Mouse (Mus musculus): ENCODE data around the gene Gpr35. TPM values are rescaled to one million over a fixed set of nuclear protein-coding genes. Genes with fewer than 3 reads are reported as not detected.

Gpr35 gene
- total RNA-seq (2021) = under 1 TPM; 0.18 to 0.48 TPM

DNA sequence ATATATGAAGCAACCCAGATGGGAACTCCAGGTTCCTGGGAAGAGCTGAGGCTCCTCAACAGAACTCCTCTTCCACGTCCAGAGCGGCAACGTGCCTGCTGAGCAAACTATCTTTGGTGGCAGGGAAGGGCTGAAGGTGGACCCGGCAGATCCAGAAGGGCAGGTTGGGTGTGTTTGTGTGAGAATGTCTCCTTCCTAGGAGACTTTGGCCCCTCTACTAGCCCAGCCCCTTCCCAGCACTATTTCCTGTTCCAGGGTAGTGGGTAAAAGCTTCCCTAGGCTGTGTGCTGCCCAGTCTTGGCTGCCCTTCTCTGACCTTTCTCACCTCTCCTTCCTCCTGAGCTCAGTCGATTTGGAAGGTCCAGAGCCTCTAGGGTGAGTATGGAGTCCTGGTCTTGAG is at the start of gene Gpr35:
Gpr35 (plus strand) TSS at position 259 of the 400 bp plus-strand sequence.
- intact Hi-C loops (cut with DNase I) = no loop called here
- DNase-seq (ENCODE audit: low spot score in 2 of 2) = no peak

GRCm38 (mm10) chr1:92902786-92903185 is 47.9 kb upstream of the Gpr35 start, which contains the start of gene Ankmy1:
Ankmy1 (minus strand) TSS chr1:92902906.
- DNase-seq (ENCODE audit: low spot score in 2 of 2) = peak; percentile 73 to 76
- intact Hi-C loops (cut with DNase I) = no loop called here

- DNase-seq (ENCODE audit: low spot score in 2 of 2) = peak in 1 of 2 experiments; percentile 76
- intact Hi-C loops (cut with DNase I) = no loop called here
Measured at GRCm38 (mm10) chr1:92903627-92904026, 47.0 kb upstream of the Gpr35 start.

DNA sequence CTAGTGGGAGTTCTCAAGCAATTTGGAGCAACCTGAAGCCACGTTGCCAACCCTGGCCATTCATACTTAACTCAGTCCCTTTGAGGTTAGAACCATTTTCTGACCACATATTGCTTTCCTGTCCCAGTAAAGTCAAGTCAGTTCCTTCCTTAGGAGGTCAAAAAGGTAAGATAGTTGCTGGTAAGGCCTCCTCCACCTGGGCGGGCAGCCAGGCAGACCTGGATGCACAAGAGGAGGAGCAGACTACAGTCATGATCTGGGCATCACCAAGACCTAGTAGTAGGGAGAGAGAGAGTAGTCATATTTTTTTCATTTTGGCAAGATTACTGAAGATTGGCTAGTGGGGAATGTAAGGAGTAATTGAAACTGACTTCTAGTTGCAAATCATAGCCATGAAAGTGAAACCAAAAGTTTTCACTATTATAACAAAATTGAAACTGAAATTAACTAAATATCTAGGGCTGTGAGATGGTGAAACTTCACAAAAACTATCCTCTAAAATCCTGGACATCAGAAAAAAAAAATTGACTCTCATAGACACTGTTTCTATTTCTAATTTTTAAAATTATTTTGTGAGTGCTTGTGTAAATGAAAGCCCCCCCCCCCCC is 44.9 kb upstream of the Gpr35 start:
- DNase-seq (ENCODE audit: low spot score in 2 of 2) = no peak
- intact Hi-C loops (cut with DNase I) = loop anchor here (5.0 kb wide), 1 partner anchor 264 kb away; the partner anchor contains the start of gene Cops9

- DNase-seq (ENCODE audit: low spot score in 2 of 2) = peak; percentile 84 to 89
- intact Hi-C loops (cut with DNase I) = loop anchor here (1.0 to 5.0 kb wide), 2 partner anchors 27 to 265 kb away; partner anchors contain the start of genes Capn10 and Cops9
Measured at GRCm38 (mm10) chr1:92906779-92907631, 43.7 kb upstream of the Gpr35 start, which contains the start of gene Dusp28. Dusp28 (plus strand) TSS chr1:92906981.

DNA sequence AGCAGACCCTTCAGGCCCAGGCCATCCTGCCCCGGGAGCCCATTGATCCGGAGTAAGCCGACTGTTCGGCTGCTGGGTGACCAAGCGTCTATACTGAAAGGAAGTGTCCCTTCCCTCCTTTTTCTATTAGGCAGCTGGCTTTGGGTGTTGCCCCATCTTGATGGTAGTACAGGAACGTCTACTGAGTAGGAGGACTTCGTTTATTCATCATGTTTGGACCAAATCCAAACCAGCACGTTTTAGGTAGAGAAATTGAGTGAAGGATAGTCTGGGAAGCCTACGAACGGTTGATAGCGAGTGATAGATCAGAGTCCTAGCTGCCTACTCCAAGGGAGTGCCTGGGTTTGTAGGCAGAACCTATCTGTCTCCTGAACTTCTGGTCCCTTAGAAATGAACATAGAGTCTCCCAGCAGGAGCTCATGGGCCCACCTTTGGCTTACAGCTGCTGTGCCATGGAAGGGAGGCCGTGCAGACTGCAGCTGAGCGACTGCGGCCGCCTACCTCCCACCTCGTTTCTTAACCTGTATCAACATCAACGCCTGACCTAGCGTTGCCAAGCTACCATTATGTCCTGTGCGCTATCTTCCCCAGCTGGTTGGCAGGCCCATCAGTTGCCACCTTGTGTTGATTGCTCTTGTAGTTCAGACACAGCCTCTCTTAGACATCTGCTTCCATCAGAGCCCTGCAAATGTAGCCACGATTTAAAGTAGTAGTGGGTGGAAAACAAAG is 42.9 kb upstream of the Gpr35 start:
- intact Hi-C loops (cut with DNase I) = loop anchor here (1.0 to 5.0 kb wide), 2 partner anchors 27 to 265 kb away; partner anchors contain the start of genes Capn10 and Cops9
- no peak for DNase-seq (ENCODE audit: low spot score in 2 of 2)

DNA sequence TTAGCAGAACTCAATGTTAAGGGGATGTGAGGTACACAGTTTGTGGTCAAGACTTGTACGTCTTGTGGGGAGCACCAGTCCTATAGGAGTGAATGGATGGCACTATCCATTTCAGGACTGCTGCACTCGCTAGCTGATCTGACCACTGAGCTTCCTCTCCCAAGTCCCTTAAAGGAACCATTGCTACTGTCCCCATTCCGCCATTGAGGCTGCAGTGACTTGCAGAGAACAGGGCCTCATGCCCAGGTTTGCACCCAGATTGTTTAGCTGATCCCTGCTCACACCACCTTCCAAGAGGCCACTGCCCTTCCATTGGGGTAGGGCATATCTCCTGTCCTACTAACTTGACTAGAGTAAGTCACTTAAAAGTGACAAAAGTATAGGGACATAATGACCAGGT is 42.0 kb upstream of the Gpr35 start:
- no peak for DNase-seq (ENCODE audit: low spot score in 2 of 2)
- intact Hi-C loops (cut with DNase I) = loop anchor here (5.0 kb wide), 1 partner anchor 266 kb away; the partner anchor contains the start of gene Cops9

GRCm38 (mm10) chr1:92909068-92909467 is 41.6 kb upstream of the Gpr35 start:
- no peak for DNase-seq (ENCODE audit: low spot score in 2 of 2)
- intact Hi-C loops (cut with DNase I) = loop anchor here (5.0 kb wide), 1 partner anchor 267 kb away; the partner anchor contains the start of gene Cops9

DNA sequence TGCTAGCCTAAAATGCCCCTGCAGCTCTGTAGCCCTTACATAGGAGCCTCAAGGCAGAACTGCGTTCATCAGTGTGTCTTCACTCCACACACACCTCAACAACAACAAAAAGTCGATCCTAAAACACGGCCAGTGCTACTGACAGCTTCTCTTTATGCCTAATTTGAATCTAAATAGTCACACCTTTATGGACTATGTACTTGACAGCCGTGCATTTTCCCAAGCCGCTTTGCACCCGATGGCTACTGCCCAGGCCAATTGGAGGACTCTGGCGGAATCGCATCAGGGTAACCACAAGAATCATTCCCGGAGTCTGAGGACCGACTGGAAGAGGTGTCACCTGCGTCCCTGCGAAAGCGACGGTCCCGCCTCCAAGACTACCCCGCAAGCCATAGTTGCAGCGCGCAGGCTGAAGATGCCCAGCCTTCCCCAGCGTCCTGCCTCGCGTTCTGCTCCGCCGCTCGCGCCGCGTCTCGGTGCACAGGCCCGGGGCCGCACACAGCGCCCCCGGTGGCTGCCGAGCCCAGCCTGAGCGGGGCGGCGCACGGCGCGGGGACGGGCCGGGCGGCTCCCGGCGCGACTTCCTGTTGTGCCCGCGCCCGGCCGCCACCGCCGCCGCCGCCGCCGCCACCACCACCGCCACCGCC is 40.3 kb upstream of the Gpr35 start, which contains the start of gene Rnpepl1:
Rnpepl1 (plus strand) TSS at position 545 of the 647 bp plus-strand sequence.
- peak; percentile 82 to 85 for DNase-seq (ENCODE audit: low spot score in 2 of 2)
- intact Hi-C loops (cut with DNase I) = no loop called here

- peak; percentile 79 to 82 for DNase-seq (ENCODE audit: low spot score in 2 of 2)
- intact Hi-C loops (cut with DNase I) = loop anchor here (1.0 kb wide), 1 partner anchor 23 kb away; the partner anchor contains the start of gene Capn10
Measured at GRCm38 (mm10) chr1:92910925-92911720, 39.5 kb upstream of the Gpr35 start.

DNA sequence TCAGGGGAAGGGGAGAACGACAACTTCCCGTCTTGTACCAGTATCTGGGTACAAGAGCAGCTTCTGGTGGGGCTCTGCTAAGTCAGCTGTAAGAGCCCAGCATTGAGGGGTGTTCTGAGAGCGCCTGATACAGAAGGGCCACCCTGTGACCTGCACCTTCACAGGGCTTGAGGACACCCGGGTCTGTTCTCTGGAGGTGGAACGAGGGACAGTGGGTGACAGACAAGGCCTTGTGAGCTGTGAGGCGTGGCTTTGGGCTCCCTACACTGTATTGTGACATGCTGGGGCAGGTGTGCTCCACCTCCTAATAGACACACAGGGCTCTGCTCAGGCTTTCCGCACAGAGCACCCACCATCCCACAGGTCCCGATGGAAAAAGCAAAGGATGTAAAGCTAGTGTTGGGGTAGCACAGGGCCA is 38.9 kb upstream of the Gpr35 start:
- intact Hi-C loops (cut with DNase I) = loop anchor here (1.0 kb wide), 1 partner anchor 23 kb away; the partner anchor contains the start of gene Capn10
- peak in 1 of 2 experiments; percentile 19 for DNase-seq (ENCODE audit: low spot score in 2 of 2)

DNA sequence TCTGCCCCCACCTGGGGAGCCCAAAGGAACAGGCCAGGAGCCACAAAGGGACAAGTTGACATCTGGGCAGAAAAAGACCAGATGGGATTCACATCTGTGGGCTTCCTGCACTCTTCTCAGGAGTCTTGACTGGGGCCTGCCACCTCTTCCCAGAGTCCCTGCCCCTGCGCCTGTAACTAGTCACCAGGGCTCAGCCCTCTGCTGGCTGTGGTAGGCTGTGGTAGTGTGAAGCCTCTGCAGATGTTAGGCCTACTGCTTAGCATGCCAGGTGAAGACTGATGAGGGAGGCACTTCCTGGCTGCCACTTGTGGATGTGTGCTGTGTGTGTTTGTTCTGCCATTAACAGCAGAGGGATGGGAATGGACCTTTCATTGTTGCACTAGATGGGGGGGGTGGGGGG is 38.4 kb upstream of the Gpr35 start:
- no peak for DNase-seq (ENCODE audit: low spot score in 2 of 2)
- intact Hi-C loops (cut with DNase I) = no loop called here

DNA sequence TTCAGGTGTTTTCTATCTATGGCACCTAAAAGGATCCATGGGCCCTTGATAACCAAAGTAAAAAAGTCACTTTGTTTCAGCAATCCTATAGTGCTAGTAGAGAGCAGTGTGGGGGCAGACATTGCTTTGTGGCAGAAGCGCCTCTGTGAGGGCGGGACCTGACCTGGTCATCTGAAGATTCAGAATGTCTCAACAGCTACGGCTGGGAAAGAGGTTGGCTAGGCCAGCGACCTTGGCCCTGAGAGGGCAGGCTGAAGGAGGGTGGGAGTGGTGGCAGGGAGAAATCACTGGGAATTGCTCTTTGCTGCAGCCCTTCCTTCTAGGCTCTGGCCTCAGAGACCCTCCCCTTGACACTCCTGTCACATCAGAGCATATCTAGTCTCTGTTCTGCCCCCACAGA is 36.4 kb upstream of the Gpr35 start:
- no peak for DNase-seq (ENCODE audit: low spot score in 2 of 2)
- intact Hi-C loops (cut with DNase I) = no loop called here

DNA sequence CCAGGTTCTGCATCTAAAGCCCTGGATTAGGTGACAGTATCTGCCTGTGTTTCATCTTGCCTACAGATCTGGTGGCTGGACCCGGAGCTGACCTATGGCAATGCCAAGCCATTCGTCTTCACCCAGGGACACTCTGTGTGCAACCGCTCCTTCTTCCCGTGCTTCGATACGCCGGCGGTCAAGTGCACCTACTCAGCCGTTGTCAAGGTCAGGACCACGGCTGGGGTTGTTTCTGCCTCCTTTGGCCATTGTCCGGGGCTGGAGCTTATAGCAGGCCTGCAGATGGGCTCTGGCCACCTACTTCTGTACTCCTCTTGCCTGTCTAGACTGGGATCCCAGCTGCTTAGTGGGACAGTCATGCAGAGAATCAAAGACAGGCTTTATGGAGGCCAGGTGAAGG is 35.7 kb upstream of the Gpr35 start:
- intact Hi-C loops (cut with DNase I) = no loop called here
- DNase-seq (ENCODE audit: low spot score in 2 of 2) = no peak

DNA sequence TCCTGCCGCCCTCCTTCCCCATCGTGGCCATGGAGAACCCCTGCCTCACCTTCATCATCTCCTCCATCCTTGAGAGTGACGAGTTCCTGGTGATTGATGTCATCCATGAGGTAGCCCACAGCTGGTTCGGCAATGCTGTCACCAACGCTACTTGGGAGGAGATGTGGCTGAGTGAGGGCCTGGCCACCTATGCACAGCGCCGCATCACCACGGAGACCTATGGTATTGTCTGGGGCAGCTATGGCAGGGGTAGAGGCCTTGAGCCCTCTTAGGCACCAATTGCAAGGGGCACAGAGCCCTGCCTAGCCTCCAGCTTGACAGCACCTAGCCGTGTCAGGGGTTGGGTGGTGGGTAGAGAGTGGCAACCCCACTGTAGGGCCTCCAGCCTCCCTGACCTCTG is 33.9 kb upstream of the Gpr35 start:
- DNase-seq (ENCODE audit: low spot score in 2 of 2) = no peak
- intact Hi-C loops (cut with DNase I) = no loop called here

DNA sequence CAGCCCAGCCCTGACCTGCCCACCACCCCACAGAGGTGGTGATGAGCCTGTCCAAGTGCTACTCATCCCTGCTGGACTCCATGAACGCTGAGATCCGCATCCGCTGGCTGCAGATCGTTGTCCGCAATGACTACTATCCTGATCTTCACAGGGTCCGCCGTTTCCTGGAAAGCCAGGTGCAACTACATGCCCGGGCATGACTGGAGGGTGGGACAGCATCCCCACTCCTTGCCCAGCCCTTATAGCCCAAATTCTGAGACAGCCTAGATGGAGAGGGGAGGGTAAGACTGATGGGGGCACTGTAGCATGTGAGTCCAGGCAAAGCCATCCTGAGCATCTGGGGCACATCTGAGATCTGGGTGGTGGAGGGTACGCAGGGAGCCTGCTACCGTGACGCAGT is 31.5 kb upstream of the Gpr35 start:
- no peak for DNase-seq (ENCODE audit: low spot score in 2 of 2)
- intact Hi-C loops (cut with DNase I) = no loop called here

GRCm38 (mm10) chr1:92919775-92920174 is 30.9 kb upstream of the Gpr35 start:
- intact Hi-C loops (cut with DNase I) = no loop called here
- no peak for DNase-seq (ENCODE audit: low spot score in 2 of 2)

DNA sequence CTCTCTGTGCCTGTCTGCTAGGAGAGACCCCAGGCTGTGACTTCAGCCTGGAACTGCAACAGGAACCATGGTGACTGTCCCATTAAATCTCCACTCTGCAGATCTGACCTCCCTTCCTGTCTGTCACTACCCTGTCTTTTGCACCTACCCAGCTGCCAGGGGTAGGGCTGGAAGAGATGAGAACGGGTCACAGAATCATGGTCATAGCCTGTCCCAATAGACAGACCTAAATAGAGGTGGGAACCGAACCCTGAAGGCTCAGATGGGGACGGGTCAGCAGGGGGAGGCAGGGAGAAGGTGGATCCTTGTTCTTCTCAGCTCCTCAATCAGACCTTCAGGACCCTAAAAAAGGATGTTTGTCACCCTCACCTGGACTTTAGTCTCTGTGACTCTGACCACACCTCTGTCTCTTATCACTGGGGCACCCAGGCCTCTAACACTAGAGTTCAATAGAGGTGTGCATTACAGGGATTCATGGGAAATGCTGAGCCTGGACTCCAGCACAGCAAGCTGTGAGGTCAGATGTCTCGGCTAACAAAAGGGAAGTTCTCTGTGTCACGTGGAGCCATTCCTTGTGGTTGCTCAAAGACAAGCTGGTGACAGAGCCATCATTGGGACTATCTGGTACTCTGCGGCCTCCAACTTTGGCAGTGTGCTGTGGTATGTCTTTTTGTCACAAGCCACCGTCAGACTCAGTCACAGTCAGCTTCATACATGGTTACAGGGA is 30.0 kb upstream of the Gpr35 start:
- no peak for DNase-seq (ENCODE audit: low spot score in 2 of 2)
- intact Hi-C loops (cut with DNase I) = no loop called here

Measured in left cerebral cortex, postnatal 25 days (tissue).